Mouse (Mus musculus): ENCODE measurements around the gene Rbbp5. TPM values are rescaled to one million over a fixed set of nuclear protein-coding genes. Genes with fewer than 3 reads are reported as not detected.

The Rbbp5 gene
- polyA plus RNA-seq, 1 experiment from 2014 or later, result 14.5 TPM

DNA sequence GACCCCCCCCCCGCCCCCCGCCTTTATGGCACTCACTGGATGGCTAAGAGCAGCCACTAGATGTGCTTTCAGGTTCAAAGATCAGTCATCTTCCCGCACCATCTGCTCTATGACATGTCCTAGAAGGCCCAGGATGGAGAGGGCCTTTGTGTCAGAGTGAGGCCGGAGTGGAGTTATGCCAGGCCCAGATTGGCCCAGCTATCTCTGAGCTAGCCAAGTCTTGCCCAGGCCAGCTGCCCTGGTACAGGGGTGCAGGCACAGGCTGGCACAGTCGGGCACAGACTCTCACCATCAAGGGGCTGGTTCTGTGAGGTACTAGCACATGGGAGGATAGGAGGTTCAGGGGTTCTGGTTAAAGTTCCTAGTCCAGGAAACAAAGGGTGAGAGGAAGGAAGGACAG lies 60.6 kb downstream of the Rbbp5 start:
- no peaks in the 10 kb centered on the region for H3K36me3 ChIP-seq (ENCODE audit: control insufficient read depth, insufficient read depth)
- H3K4me1 ChIP-seq (replicated peaks; ENCODE audit: control insufficient read depth, insufficient read depth, low read length), result no peaks in the 10 kb centered on the region; the same call in 1 of the 2 replicates
- WGBS, result 85% methylated on average over 5 of the region's 5 CpGs
- TF ChIP-seq CTCF (IDR thresholded peaks at IDR 0.05; ENCODE audit: low read depth), result no peak
- H3K4me2 ChIP-seq (replicated peaks; ENCODE audit: low read depth), result no peak overlapping the region
- no peak for ATAC-seq
- H3K9me3 ChIP-seq (ENCODE audit: control insufficient read depth), result no peaks in the 10 kb centered on the region
- H3K4me3 ChIP-seq (ENCODE audit: low read depth, low read length), result no peak overlapping the region
- H3K9ac ChIP-seq (ENCODE audit: low read depth, low read length), result no peak overlapping the region
- H3K27me3 ChIP-seq (replicated peaks; ENCODE audit: control insufficient read depth, insufficient read depth, low read length), result peaks cover 12% of the 10 kb centered on the region; the same call in 1 of the 2 replicates
- no peak overlapping the region for H3K27ac ChIP-seq (ENCODE audit: low read depth, low read length)

DNA sequence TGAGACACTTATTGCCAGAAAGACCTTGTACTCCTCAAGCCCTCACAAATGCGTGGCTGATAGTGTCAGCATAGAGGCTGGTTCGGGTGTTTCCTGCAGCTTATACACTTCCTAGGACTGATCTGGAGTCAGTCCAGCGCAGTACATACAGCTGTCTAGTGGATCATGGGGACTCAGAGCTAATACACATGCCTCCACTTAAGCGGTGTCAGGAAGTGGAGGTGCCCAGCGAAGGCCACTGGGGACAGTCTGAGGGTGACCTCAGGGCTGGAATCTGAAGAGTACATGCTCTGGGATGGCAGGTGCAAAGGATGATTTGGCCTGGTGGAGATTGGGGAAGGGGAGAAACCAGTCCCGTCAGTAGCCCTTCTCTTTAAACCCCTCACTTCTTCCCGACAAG lies 63.5 kb downstream of the Rbbp5 start:
- no peaks in the 10 kb centered on the region for H3K9me3 ChIP-seq (ENCODE audit: control insufficient read depth)
- no peak for ATAC-seq

DNA sequence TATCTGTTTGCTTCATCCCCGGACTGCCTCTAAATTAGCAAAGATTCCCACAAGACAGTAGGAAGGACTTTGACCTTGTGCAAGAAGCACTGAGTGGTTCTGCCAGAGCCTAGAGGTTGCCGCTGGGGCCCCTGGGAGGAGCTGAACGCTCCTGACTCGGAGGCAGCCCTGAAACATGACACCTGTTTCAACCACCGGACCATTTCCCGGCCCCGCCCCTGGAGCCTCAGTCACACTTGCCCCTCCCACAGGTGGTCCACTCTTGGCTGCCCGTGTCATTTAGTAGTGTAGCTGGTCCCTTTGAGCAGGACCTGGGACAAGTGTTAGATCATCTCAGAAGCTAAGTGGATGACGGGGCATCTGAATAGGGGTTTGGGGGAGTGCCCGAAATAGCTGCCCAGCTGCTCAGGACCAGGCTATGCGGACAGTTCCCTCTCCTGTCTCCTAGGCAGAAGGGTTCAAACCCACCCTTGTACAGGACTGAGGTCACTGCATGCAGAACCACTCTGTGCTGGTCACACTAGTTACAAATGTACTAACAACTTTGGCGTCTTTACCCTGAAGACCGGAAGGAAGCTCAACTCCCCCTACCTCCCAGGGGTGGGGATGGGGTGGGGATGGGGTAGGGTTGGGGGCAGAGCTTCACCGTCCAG lies 64.1 kb downstream of the Rbbp5 start:
- Histone ChIP-seq H3K9me3 (ENCODE audit: control insufficient read depth) (no peaks in the 10 kb centered on the region), H3K27ac (ENCODE audit: low read depth, low read length) (no peak overlapping the region), H3K9ac (ENCODE audit: low read depth, low read length) (no peak overlapping the region), H3K4me1 (replicated peaks; ENCODE audit: control insufficient read depth, insufficient read depth, low read length) (no peaks in the 10 kb centered on the region; the same call in 1 of the 2 replicates), H3K4me2 (replicated peaks; ENCODE audit: low read depth) (peak overlapping the region; percentile 21; the same call in 1 of the 2 replicates), H3K36me3 (ENCODE audit: control insufficient read depth, insufficient read depth) (no peaks in the 10 kb centered on the region), H3K4me3 (ENCODE audit: low read depth, low read length) (no peak overlapping the region), H3K27me3 (replicated peaks; ENCODE audit: control insufficient read depth, insufficient read depth, low read length) (peaks cover 25% of the 10 kb centered on the region)
- no peak for TF ChIP-seq CTCF (IDR thresholded peaks at IDR 0.05; ENCODE audit: low read depth)
- ATAC-seq, result peak; percentile 77
- 6% methylated on average over 14 of the region's 14 CpGs for WGBS

More for the DNA sequence above, 63.5 kb downstream of the Rbbp5 start:
- no peak overlapping the region for H3K9ac ChIP-seq (ENCODE audit: low read depth, low read length)
- no peak for TF ChIP-seq CTCF (IDR thresholded peaks at IDR 0.05; ENCODE audit: low read depth)
- H3K4me3 ChIP-seq (ENCODE audit: low read depth, low read length), result no peak overlapping the region
- WGBS, result 38% methylated on average over 7 of the region's 7 CpGs
- H3K4me2 ChIP-seq (replicated peaks; ENCODE audit: low read depth), result peak overlapping the region; percentile 21; the same call in 1 of the 2 replicates
- H3K4me1 ChIP-seq (replicated peaks; ENCODE audit: control insufficient read depth, insufficient read depth, low read length), result no peaks in the 10 kb centered on the region; the same call in 1 of the 2 replicates
- no peaks in the 10 kb centered on the region for H3K36me3 ChIP-seq (ENCODE audit: control insufficient read depth, insufficient read depth)
- no peak overlapping the region for H3K27ac ChIP-seq (ENCODE audit: low read depth, low read length)
- peaks cover 25% of the 10 kb centered on the region for H3K27me3 ChIP-seq (replicated peaks; ENCODE audit: control insufficient read depth, insufficient read depth, low read length)

DNA sequence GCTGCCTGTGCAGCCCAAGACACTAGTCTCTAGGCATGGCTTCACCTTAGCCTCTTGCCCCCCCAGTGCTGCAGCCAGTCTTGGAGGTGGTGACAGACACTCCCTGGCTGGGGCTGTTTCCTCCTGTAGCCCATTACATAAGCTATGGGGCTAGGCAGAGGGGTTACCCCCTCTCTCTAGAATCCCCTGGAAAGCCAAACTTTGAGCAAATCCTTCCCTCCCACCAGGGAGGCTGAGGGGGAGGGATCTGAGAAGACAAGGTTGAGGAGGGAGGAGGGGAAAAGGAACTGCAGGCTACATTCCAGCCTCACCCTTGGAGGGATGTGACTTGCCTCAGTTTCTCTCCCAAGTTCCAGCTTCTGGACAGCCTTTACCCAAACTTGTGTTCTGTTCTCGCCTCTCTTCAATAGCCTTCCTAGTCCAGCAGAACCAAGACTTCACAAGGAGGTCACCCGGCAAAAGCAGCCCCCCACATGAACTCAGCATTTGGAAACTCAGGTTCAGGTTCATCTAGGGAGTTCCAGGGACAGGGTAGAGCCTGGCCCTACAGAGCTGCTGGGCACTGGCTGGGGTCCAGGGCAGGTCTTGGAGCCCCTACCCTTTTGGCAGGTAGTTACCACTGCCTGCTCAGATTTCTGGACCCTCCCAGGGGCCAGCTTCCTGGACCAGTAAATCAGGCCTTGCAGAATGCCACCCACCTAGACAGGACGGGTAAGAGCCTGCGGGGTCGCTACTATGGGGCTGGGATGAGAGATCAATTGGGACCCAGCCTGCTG lies 64.8 kb downstream of the Rbbp5 start:
- TF ChIP-seq CTCF (IDR thresholded peaks at IDR 0.05; ENCODE audit: low read depth), result no peak
- Histone ChIP-seq H3K9me3 (ENCODE audit: control insufficient read depth) (no peaks in the 10 kb centered on the region), H3K27me3 (replicated peaks; ENCODE audit: control insufficient read depth, insufficient read depth, low read length) (peaks cover 25% of the 10 kb centered on the region), H3K36me3 (ENCODE audit: control insufficient read depth, insufficient read depth) (no peaks in the 10 kb centered on the region), H3K27ac (ENCODE audit: low read depth, low read length) (no peak overlapping the region), H3K9ac (ENCODE audit: low read depth, low read length) (no peak overlapping the region), H3K4me3 (ENCODE audit: low read depth, low read length) (no peak overlapping the region), H3K4me1 (replicated peaks; ENCODE audit: control insufficient read depth, insufficient read depth, low read length) (no peaks in the 10 kb centered on the region; the same call in 1 of the 2 replicates), H3K4me2 (replicated peaks; ENCODE audit: low read depth) (no peak overlapping the region)
- ATAC-seq, result peak; percentile 12; the same call in 1 of the 2 replicates
- WGBS, result 30% methylated on average over 5 of the region's 5 CpGs

DNA sequence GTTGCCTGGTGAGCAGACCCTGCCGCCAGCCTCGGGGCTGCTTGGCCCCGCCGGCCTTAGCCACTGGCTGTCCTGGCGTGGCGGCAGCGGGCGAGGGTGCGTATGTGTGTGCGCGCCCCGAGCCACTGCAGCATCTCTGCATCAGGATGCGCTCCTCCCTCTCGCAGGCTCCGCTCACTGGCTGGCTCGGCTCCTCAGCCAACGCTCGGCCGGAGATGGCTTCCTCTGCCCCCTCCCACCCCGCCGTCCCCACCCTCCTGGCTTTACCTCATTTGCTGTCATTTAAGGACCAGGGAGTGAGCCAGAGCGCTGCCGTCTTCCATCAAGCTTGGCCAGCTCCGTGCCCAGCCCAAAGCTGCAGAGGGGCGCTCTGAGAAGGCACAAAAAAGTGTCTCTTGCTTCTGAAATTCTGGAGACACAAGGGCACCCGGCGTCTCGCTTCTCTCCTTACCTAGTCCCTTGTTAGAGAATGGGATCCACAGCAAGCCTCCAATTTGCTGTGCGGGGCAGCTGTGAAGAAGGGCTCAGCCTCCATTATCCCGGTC lies 65.7 kb downstream of the Rbbp5 start, which contains the start of gene Cntn2:
Gene Cntn2, minus strand, starts transcription at position 495 of the 545 bp plus-strand sequence.
- H3K9me3 ChIP-seq (ENCODE audit: control insufficient read depth), result no peaks in the 10 kb centered on the region
- 0 out of 2 replicates have a peak within 1 kb of the TSS, but pooled peaks have one; percentile 17 for H3K4me2 ChIP-seq (replicated peaks; ENCODE audit: low read depth)
- H3K36me3 ChIP-seq (ENCODE audit: control insufficient read depth, insufficient read depth), result no peaks in the 10 kb centered on the region
- H3K4me1 ChIP-seq (replicated peaks; ENCODE audit: control insufficient read depth, insufficient read depth, low read length), result no peaks in the 10 kb centered on the region; the same call in 1 of the 2 replicates
- no peak within 1 kb of the TSS for H3K4me3 ChIP-seq (ENCODE audit: low read depth, low read length)
- TF ChIP-seq CTCF (IDR thresholded peaks at IDR 0.05; ENCODE audit: low read depth), result no peak
- H3K27me3 ChIP-seq (replicated peaks; ENCODE audit: control insufficient read depth, insufficient read depth, low read length), result peaks cover 25% of the 10 kb centered on the region
- H3K9ac ChIP-seq (ENCODE audit: low read depth, low read length), result no peak within 1 kb of the TSS
- 5% methylated on average over 30 of the region's 30 CpGs for WGBS
- no peak for ATAC-seq
- no peak within 1 kb of the TSS for H3K27ac ChIP-seq (ENCODE audit: low read depth, low read length)

DNA sequence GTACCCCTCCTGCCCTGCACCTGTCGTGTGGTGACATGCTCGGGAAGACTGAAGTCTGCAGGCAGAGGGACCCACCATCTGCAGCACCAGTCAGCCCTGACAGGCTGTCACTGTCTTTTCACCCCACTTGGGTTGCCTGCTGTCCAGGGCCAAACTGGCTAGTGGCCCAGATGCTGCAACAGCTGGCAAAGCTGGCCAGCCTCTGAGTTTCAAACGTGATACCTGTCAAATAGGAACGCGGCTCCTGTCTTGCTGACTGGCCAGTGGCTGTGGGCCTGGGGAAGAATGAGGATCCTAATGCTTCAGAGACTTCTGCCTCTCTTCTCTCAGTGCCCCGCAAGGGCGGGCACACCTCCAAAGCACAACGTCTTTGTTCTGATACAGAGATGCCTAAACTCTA lies 66.6 kb downstream of the Rbbp5 start:
- H3K9me3 ChIP-seq (ENCODE audit: control insufficient read depth), result no peaks in the 10 kb centered on the region
- ATAC-seq, result no peak
- H3K36me3 ChIP-seq (ENCODE audit: control insufficient read depth, insufficient read depth), result no peaks in the 10 kb centered on the region
- peaks cover 25% of the 10 kb centered on the region for H3K27me3 ChIP-seq (replicated peaks; ENCODE audit: control insufficient read depth, insufficient read depth, low read length)
- no peak overlapping the region for H3K4me3 ChIP-seq (ENCODE audit: low read depth, low read length)
- TF ChIP-seq CTCF (IDR thresholded peaks at IDR 0.05; ENCODE audit: low read depth), result no peak
- WGBS, result 80% methylated on average over 8 of the region's 8 CpGs
- no peaks in the 10 kb centered on the region; the same call in 1 of the 2 replicates for H3K4me1 ChIP-seq (replicated peaks; ENCODE audit: control insufficient read depth, insufficient read depth, low read length)
- no peak overlapping the region for H3K27ac ChIP-seq (ENCODE audit: low read depth, low read length)
- no peak overlapping the region for H3K9ac ChIP-seq (ENCODE audit: low read depth, low read length)
- no peak overlapping the region for H3K4me2 ChIP-seq (replicated peaks; ENCODE audit: low read depth)

Other genes with a start within 250 kb of the Rbbp5 start
- not detected in 2 replicates for gene Gm10188, start 247.6 kb upstream of the Rbbp5 start, polyA plus RNA-seq (2015; fragmentation: Nextera tagmentation; extraction: Ambion mirVana)
- 0.46 and 0.51 TPM in 2 replicates for gene Klhdc8a, start 178.7 kb upstream of the Rbbp5 start, polyA plus RNA-seq (2015; fragmentation: Nextera tagmentation; extraction: Ambion mirVana)
- gene Nuak2, start 161.2 kb upstream of the Rbbp5 start, polyA plus RNA-seq (2015; fragmentation: Nextera tagmentation; extraction: Ambion mirVana), result 20.0 and 20.6 TPM in 2 replicates
- 2.2 and 2.3 TPM in 2 replicates for gene Tmcc2, start 86.1 kb upstream of the Rbbp5 start, polyA plus RNA-seq (2015; fragmentation: Nextera tagmentation; extraction: Ambion mirVana)
- gene Dstyk, start 59.8 kb upstream of the Rbbp5 start, polyA plus RNA-seq (2015; fragmentation: Nextera tagmentation; extraction: Ambion mirVana), result 3.7 and 3.8 TPM in 2 replicates
- gene Tmem81, start 28.9 kb downstream of the Rbbp5 start, polyA plus RNA-seq (2015; fragmentation: Nextera tagmentation; extraction: Ambion mirVana), result 2.9 and 3.1 TPM in 2 replicates
- gene Cntn2, start 65.9 kb downstream of the Rbbp5 start, polyA plus RNA-seq (2015; fragmentation: Nextera tagmentation; extraction: Ambion mirVana), result 0.14 and 0.29 TPM in 2 replicates